Mouse (Mus musculus): ENCODE measurements at regions not wholly inside any gene's neighbourhood (a gene's known extent, or its start where the extent isn't known, plus 50 kb on each side); places are given as distances from the start of the nearest gene placed in this dataset.

GRCm38 (mm10) chr6:66206197-66206925 is 254.0 kb downstream of the 4930544G11Rik start:
- ATAC-seq (replicated peaks in 1 of 2; ENCODE audit: insufficient read depth in 1 of 2, low FRiP score in 2 of 2, low TSS enrichment in 1 of 2, low read depth in 1 of 2, poor library complexity in 2 of 2, severe bottlenecking in 2 of 2), result peak; percentile 62 to 75

GRCm38 (mm10) chr6:66217543-66217942 is 265.1 kb downstream of the 4930544G11Rik start:
- ATAC-seq (replicated peaks in 1 of 2; ENCODE audit: insufficient read depth in 1 of 2, low FRiP score in 2 of 2, low TSS enrichment in 1 of 2, low read depth in 1 of 2, poor library complexity in 2 of 2, severe bottlenecking in 2 of 2), result peak; percentile 84 to 94

- ATAC-seq (replicated peaks in 1 of 2; ENCODE audit: insufficient read depth in 1 of 2, low FRiP score in 2 of 2, low TSS enrichment in 1 of 2, low read depth in 1 of 2, poor library complexity in 2 of 2, severe bottlenecking in 2 of 2), result peak; percentile 42 to 53; a peak in 3 of 4 replicates
These were observed 271.9 kb downstream of the 4930544G11Rik start for GRCm38 (mm10) chr6:66224164-66224903.

- ATAC-seq (replicated peaks in 1 of 2; ENCODE audit: insufficient read depth in 1 of 2, low FRiP score in 2 of 2, low TSS enrichment in 1 of 2, low read depth in 1 of 2, poor library complexity in 2 of 2, severe bottlenecking in 2 of 2), result no peak
These were observed 284.0 kb downstream of the 4930544G11Rik start for GRCm38 (mm10) chr6:66236368-66236767.

GRCm38 (mm10) chr6:66255378-66255777 is 279.8 kb upstream of the Mad2l1 start:
- ATAC-seq (replicated peaks in 1 of 2; ENCODE audit: insufficient read depth in 1 of 2, low FRiP score in 2 of 2, low TSS enrichment in 1 of 2, low read depth in 1 of 2, poor library complexity in 2 of 2, severe bottlenecking in 2 of 2), result no peak

GRCm38 (mm10) chr6:66263429-66263828 is 271.8 kb upstream of the Mad2l1 start:
- peak; percentile 69 to 80 for ATAC-seq (replicated peaks in 1 of 2; ENCODE audit: insufficient read depth in 1 of 2, low FRiP score in 2 of 2, low TSS enrichment in 1 of 2, low read depth in 1 of 2, poor library complexity in 2 of 2, severe bottlenecking in 2 of 2)

GRCm38 (mm10) chr6:66263918-66264317 is 271.3 kb upstream of the Mad2l1 start:
- no peak for ATAC-seq (replicated peaks in 1 of 2; ENCODE audit: insufficient read depth in 1 of 2, low FRiP score in 2 of 2, low TSS enrichment in 1 of 2, low read depth in 1 of 2, poor library complexity in 2 of 2, severe bottlenecking in 2 of 2)

- ATAC-seq (replicated peaks in 1 of 2; ENCODE audit: insufficient read depth in 1 of 2, low FRiP score in 2 of 2, low TSS enrichment in 1 of 2, low read depth in 1 of 2, poor library complexity in 2 of 2, severe bottlenecking in 2 of 2), result no peak
These were observed 266.8 kb upstream of the Mad2l1 start for GRCm38 (mm10) chr6:66268427-66268826.

- ATAC-seq (replicated peaks in 1 of 2; ENCODE audit: insufficient read depth in 1 of 2, low FRiP score in 2 of 2, low TSS enrichment in 1 of 2, low read depth in 1 of 2, poor library complexity in 2 of 2, severe bottlenecking in 2 of 2), result no peak
These were observed 263.6 kb upstream of the Mad2l1 start for GRCm38 (mm10) chr6:66271414-66272206.

GRCm38 (mm10) chr6:66272216-66272615 is 263.0 kb upstream of the Mad2l1 start:
- peak; percentile 80 to 88 for ATAC-seq (replicated peaks in 1 of 2; ENCODE audit: insufficient read depth in 1 of 2, low FRiP score in 2 of 2, low TSS enrichment in 1 of 2, low read depth in 1 of 2, poor library complexity in 2 of 2, severe bottlenecking in 2 of 2)

- peak; percentile 85 to 87 for ATAC-seq (replicated peaks in 1 of 2; ENCODE audit: insufficient read depth in 1 of 2, low FRiP score in 2 of 2, low TSS enrichment in 1 of 2, low read depth in 1 of 2, poor library complexity in 2 of 2, severe bottlenecking in 2 of 2)
These were observed 260.5 kb upstream of the Mad2l1 start for GRCm38 (mm10) chr6:66274737-66275136.

GRCm38 (mm10) chr6:66280701-66281100 is 254.5 kb upstream of the Mad2l1 start:
- ATAC-seq (replicated peaks in 1 of 2; ENCODE audit: insufficient read depth in 1 of 2, low FRiP score in 2 of 2, low TSS enrichment in 1 of 2, low read depth in 1 of 2, poor library complexity in 2 of 2, severe bottlenecking in 2 of 2), result no peak

- ATAC-seq (replicated peaks in 1 of 2; ENCODE audit: insufficient read depth in 1 of 2, low FRiP score in 2 of 2, low TSS enrichment in 1 of 2, low read depth in 1 of 2, poor library complexity in 2 of 2, severe bottlenecking in 2 of 2), result no peak
These were observed 252.5 kb upstream of the Mad2l1 start for GRCm38 (mm10) chr6:66282566-66283115.

GRCm38 (mm10) chr6:66283521-66283920 is 251.7 kb upstream of the Mad2l1 start:
- ATAC-seq (replicated peaks in 1 of 2; ENCODE audit: insufficient read depth in 1 of 2, low FRiP score in 2 of 2, low TSS enrichment in 1 of 2, low read depth in 1 of 2, poor library complexity in 2 of 2, severe bottlenecking in 2 of 2), result no peak

- no peak for ATAC-seq (replicated peaks in 1 of 2; ENCODE audit: insufficient read depth in 1 of 2, low FRiP score in 2 of 2, low TSS enrichment in 1 of 2, low read depth in 1 of 2, poor library complexity in 2 of 2, severe bottlenecking in 2 of 2)
These were observed 247.6 kb upstream of the Mad2l1 start for GRCm38 (mm10) chr6:66287607-66288006.

- no peak for ATAC-seq (replicated peaks in 1 of 2; ENCODE audit: insufficient read depth in 1 of 2, low FRiP score in 2 of 2, low TSS enrichment in 1 of 2, low read depth in 1 of 2, poor library complexity in 2 of 2, severe bottlenecking in 2 of 2)
These were observed 246.0 kb upstream of the Mad2l1 start for GRCm38 (mm10) chr6:66289196-66289595.

- ATAC-seq (replicated peaks in 1 of 2; ENCODE audit: insufficient read depth in 1 of 2, low FRiP score in 2 of 2, low TSS enrichment in 1 of 2, low read depth in 1 of 2, poor library complexity in 2 of 2, severe bottlenecking in 2 of 2), result no peak
These were observed 243.6 kb upstream of the Mad2l1 start for GRCm38 (mm10) chr6:66291576-66291975.

GRCm38 (mm10) chr6:66298056-66298455 is 237.1 kb upstream of the Mad2l1 start:
- ATAC-seq (replicated peaks in 1 of 2; ENCODE audit: insufficient read depth in 1 of 2, low FRiP score in 2 of 2, low TSS enrichment in 1 of 2, low read depth in 1 of 2, poor library complexity in 2 of 2, severe bottlenecking in 2 of 2), result no peak
